Mouse (Mus musculus) G1E (cell line): ENCODE measurements around the gene Abca17.
A peak's percentile ranks its signal among the peaks of the same experiment; 100 is the strongest.

Source experiments
- CTCF ChIP-seq: IDR thresholded peaks from 2 replicates; pipeline ENCODE4 v1.5.1; 2012; ENCODE audit warnings: low read depth, low read length, inconsistent platforms, mixed read lengths
- GATA1 ChIP-seq: IDR thresholded peaks from 2 replicates; pipeline ENCODE4 v1.6.1; 2012; ENCODE audit warnings: borderline replicate concordance, low read length, inconsistent platforms, mixed read lengths
- GATA2 ChIP-seq: IDR thresholded peaks from 2 replicates; pipeline ENCODE4 v1.6.1; 2012; ENCODE audit warnings: low read depth, low read length, inconsistent platforms, borderline replicate concordance
- POLR2AphosphoS5 ChIP-seq: IDR thresholded peaks from 2 replicates; pipeline ENCODE4 v1.6.1; 2012; ENCODE audit warnings: low read depth, low read length, inconsistent platforms; ENCODE audit not compliant: insufficient replicate concordance
- TAL1 ChIP-seq: conservative IDR thresholded peaks from 2 replicates; pipeline ENCODE4 v1.6.1; 2012; ENCODE audit warnings: low read depth, low read length, inconsistent platforms, mixed read lengths

DNA sequence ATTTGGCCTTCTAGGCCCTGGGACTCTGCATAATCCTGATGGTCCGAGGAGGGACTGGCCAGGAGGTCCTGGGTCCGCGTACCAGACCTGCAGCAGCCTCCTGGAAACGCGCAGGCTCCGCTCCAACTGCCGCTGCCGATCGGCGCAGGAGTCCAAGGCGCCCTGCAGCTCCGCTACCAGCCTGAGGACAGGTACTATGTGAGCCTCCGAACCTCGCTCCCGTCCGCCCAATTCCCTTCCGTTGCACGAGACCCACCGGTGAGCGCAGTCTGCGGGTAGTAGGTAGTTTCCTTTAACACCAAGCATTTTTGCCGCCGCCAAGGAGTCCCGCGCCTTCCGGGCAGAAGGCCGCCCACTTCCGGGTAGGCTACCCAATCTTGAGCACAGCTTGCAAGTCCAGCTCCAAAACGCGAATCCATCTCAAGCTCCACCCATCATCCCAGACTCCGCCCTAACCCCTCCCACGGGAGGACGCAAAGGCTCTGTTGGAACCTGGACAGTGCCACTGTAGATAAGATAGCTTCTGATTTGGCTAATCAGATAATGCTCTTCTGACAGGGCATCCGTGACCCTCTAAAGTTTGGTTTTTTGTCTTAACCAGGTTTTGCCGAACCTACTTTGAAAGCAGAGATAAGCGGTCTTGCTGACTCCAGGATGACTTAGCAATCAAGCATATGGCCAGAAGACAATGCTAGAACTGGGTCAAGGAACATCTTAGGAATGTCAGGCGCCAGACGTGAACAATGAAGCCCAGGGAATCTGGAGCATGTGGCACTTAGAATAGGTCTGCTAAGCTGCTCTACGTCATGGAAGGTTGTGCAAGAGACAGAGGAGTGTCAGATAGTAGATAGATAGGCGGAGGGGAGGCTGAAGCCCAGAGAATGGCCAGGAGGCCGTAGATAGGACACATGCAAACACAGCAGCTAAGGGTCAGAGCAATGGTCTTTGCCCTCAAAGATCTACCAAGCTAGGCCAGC, 130.1 kb downstream of the Abca17 start, which contains the start of gene Tedc2:
- no peak for TF ChIP-seq CTCF
- TF ChIP-seq POLR2AphosphoS5 = peak; percentile 34; the same call in 1 of the 2 replicates
- peak; percentile 59 for TF ChIP-seq TAL1
- TF ChIP-seq GATA1 = no peak
- 0 out of 2 replicates have a peak, but pooled peaks have one; percentile 28 for TF ChIP-seq GATA2
